Mouse (Mus musculus) kidney, embryonic 15.5 days (tissue): ENCODE measurements at regions not wholly inside any gene's neighbourhood (a gene's known extent, or its start where the extent isn't known, plus 50 kb on each side); places are given as distances from the start of the nearest gene placed in this dataset.
A peak's percentile ranks its signal among the peaks of the same experiment; 100 is the strongest.

Experiments
- ATAC-seq: fragments of 200-750 bp; cut with Nextera tagmentation; replicated peaks from 2 replicates; pipeline ENCODE4 v1.8.0; 2017; ENCODE audit warnings: moderate TSS enrichment; ENCODE audit not compliant: low FRiP score
- H3K27ac ChIP-seq: fragments of 300-500 bp; sonication (generic); 2 replicates; pipeline ENCODE4 v1.5.1; 2015; ENCODE audit warnings: mild to moderate bottlenecking, inconsistent platforms
- H3K27me3 ChIP-seq: fragments of 300-500 bp; sonication (generic); 2 replicates; pipeline ENCODE4 v1.6.1; 2015; ENCODE audit warnings: inconsistent platforms
- H3K36me3 ChIP-seq: fragments of 300-500 bp; sonication (generic); 2 replicates; pipeline ENCODE4 v1.6.1; 2015; ENCODE audit warnings: inconsistent platforms
- H3K4me1 ChIP-seq: fragments of 300-500 bp; sonication (generic); 2 replicates; pipeline ENCODE4 v1.6.1; 2015; ENCODE audit warnings: inconsistent platforms
- H3K4me2 ChIP-seq: fragments of 300-500 bp; sonication (generic); 2 replicates; pipeline ENCODE4 v1.6.1; 2015; ENCODE audit warnings: moderate library complexity, mild to moderate bottlenecking, inconsistent platforms
- H3K4me3 ChIP-seq: fragments of 300-500 bp; sonication (generic); replicated peaks from 2 replicates; pipeline ENCODE4 v1.5.1; 2015; ENCODE audit warnings: mild to moderate bottlenecking, inconsistent platforms
- H3K9ac ChIP-seq: fragments of 300-500 bp; sonication (generic); 2 replicates; pipeline ENCODE4 v1.6.1; 2015; ENCODE audit warnings: mild to moderate bottlenecking, inconsistent platforms
- H3K9me3 ChIP-seq: fragments of 300-500 bp; sonication (generic); replicated peaks from 2 replicates; pipeline ENCODE4 v1.6.1; 2016; ENCODE audit warnings: inconsistent platforms
- WGBS: fragments of 180-500 bp; shearing (Covaris S2); methylation state at CpG from one replicate; pipeline ENCODE4 v1.1.7; 2015; ENCODE audit warnings: mixed read lengths; 5-methylcytosine and 5-hydroxymethylcytosine counted together

DNA sequence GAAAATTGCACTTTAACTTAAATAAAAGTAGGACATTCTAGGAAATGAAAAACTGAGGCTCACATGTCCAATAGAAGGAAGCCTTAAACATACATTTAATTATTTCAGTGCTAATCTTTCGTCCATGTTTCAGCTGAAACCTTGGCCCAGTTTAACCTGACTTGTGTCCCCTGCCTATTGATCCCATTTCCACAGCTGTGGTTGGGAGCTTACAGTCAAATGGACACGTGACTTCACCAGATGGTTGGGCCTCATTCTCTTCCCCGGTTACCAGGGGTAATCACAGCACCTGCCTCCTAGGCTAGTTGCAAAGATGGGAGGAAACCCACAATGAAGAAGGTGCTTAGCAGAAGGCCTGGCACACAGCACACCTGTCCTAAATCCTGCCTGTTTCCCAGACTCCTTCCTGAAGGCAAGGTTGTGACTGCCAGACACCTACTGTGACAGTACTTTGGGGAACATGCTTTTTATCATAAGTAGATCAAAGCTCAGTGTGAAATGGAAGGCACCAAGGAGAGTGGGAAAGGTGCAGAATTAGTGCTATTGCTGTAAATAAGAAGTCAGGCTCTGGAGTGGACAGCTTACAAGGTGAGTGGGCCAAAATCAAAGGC lies 52.4 kb upstream of the Gadd45a start:
- 70% methylated on average over 3 of the region's 3 CpGs for WGBS
- Histone ChIP-seq H3K4me2 (no peak overlapping the region), H3K4me3 (no peak overlapping the region), H3K27ac (no peak overlapping the region), H3K9me3 (no peaks in the 10 kb centered on the region), H3K27me3 (no peaks in the 10 kb centered on the region; the same call in 1 of the 2 replicates), H3K9ac (no peak overlapping the region), H3K36me3 (no peaks in the 10 kb centered on the region), H3K4me1 (0 out of 2 replicates have a peak, but pooled peaks cover 5% of the 10 kb centered on the region)
- no peak for ATAC-seq

DNA sequence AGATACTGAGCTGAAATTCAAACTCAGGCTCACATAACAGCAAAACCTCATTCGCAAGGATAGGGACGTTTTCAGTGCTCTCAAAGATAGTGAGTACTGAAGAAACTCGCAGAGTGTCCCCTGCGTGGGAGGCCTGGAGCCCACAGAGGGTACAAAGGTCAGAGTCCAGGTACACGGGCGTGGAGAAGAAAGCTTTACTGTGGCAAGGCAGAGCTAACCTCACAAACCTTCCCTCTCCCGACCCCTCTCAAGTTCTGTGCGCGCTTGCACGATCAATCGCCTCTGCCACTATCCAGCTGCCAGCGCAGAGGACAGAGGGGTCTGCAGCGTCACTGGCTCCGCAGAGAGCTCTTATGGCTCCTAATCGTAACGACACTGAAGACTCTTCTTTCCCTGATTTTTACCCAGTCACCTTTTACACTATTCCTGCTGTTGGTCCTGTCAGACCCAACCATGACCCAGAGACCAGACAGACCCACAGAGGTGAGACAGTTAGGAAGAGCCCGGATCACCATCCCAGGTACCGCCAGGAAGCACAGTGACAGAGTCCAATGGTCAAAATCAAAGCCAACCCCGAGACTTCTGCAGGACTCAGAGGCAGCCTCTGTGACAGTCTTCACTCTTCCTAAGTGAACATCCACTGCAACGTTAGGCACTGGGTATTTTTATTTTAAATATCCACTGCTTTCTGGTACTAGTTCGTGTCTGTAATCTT lies 51.6 kb upstream of the Gadd45a start:
- H3K9ac ChIP-seq: no peak overlapping the region
- no peaks in the 10 kb centered on the region for H3K9me3 ChIP-seq
- no peak for ATAC-seq
- H3K4me3 ChIP-seq: no peak overlapping the region
- no peaks in the 10 kb centered on the region for H3K36me3 ChIP-seq
- WGBS: 59% methylated on average over 21 of the region's 21 CpGs
- 0 out of 2 replicates have a peak, but pooled peaks cover 5% of the 10 kb centered on the region for H3K4me1 ChIP-seq
- no peaks in the 10 kb centered on the region; the same call in 1 of the 2 replicates for H3K27me3 ChIP-seq
- H3K27ac ChIP-seq: no peak overlapping the region
- H3K4me2 ChIP-seq: no peak overlapping the region

DNA sequence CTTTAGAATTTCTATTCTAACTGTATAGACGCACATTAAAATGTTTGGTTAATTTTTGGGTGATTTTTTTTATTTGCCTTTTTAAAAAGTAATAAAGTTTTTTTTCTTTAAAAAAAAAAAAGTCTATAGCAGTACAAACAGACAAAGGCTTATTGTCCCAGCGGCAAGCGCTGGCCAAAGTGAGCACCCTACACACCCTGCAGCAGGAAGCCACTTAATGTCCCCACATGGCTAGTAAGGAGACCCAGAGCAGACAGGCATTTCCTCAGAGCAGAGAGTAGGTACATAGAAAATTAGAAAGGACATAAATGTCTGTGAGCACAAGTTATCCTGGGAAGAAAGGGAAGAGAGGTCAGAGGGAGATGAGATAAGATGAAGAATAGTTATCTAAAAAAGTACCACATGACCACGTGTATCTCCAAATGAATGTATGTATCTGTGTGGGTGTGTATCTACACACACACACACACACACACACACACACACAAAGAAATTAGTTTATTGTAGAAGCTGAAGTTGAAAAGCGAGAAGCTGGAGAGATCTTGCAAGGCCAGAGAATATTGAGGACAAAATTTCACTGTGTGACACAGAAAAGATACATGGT lies 50.7 kb upstream of the Gadd45a start:
- H3K9ac ChIP-seq: no peak overlapping the region
- H3K27ac ChIP-seq: no peak overlapping the region
- no peaks in the 10 kb centered on the region for H3K9me3 ChIP-seq
- no peaks in the 10 kb centered on the region; the same call in 1 of the 2 replicates for H3K27me3 ChIP-seq
- WGBS: 73% methylated on average over 5 of the region's 5 CpGs
- H3K4me2 ChIP-seq: no peak overlapping the region
- H3K4me1 ChIP-seq: 0 out of 2 replicates have a peak, but pooled peaks cover 5% of the 10 kb centered on the region
- H3K4me3 ChIP-seq: no peak overlapping the region
- no peaks in the 10 kb centered on the region for H3K36me3 ChIP-seq
- 0 out of 2 replicates have a peak, but pooled peaks have one; percentile 64 for ATAC-seq

DNA sequence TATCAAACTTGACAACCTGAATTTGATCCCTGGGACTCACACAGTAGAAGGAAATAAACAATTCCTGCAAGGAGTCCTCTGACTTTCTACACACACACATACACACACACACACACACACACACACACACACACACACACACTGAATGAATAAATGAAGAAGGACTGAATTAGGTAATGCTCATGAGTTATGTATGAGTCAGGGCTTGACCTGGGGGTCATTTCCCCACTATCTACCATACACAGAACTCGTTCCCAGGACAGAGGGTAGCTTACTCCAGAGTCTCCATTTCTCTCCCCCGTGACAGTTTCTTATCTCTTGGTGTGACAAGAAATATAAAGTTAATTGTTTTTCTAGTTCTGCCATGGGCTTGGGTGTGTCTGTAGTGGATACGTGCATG lies 50.1 kb upstream of the Gadd45a start:
- ATAC-seq: no peak
- Histone ChIP-seq H3K4me3 (no peak overlapping the region), H3K27me3 (no peaks in the 10 kb centered on the region; the same call in 1 of the 2 replicates), H3K4me1 (0 out of 2 replicates have a peak, but pooled peaks cover 5% of the 10 kb centered on the region), H3K9ac (no peak overlapping the region), H3K9me3 (no peaks in the 10 kb centered on the region), H3K27ac (no peak overlapping the region), H3K4me2 (no peak overlapping the region), H3K36me3 (no peaks in the 10 kb centered on the region)
- WGBS: 43% methylated on average over 3 of the region's 3 CpGs
